Mouse (Mus musculus): ENCODE results near the gene Cd300ld3.

DNA sequence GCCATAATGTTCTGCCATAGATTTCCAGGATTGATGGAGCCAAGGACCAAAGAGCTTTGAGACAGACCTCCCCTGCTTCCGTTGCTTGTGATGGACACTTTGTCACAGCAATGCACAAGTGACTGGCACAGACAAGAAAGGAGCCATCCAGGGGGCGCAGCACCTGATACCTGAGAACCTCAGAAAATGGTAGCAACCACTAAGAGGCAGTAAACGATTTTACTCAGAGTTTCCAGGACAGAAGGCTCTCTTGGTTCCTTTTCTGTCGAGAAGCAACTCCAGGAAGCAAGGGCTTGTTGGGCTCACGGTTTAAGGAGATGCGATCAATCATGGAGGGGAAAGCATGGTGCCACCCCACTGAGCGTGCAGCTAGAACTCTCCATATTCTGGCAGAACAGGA lies 38.0 kb upstream of the Cd300ld3 start:
- TF ChIP-seq POLR2A (IDR thresholded peaks at IDR 0.05; ENCODE audit: low read depth, low read length) = no peak
- TF ChIP-seq CTCF (IDR thresholded peaks at IDR 0.05; ENCODE audit: extremely low read depth, insufficient read depth, insufficient read length, insufficient replicate concordance) = no peak
